Mouse (Mus musculus) heart, embryonic 14.5 days (tissue): Measurements from ENCODE around the gene Fgf9. TPM values are rescaled to one million over a fixed set of nuclear protein-coding genes. Genes with fewer than 3 reads are reported as not detected.
A peak's percentile ranks its signal among the peaks of the same experiment; 100 is the strongest.

Experiments
- ATAC-seq: fragments of 200-750 bp; cut with Nextera tagmentation; 2 replicates; pipeline ENCODE4 v1.8.0; 2017; ENCODE audit warnings: low read depth, moderate TSS enrichment; ENCODE audit not compliant: insufficient number of reproducible peaks, insufficient read depth, low FRiP score
- H3K27ac ChIP-seq, 2 experiments: fragments of 200-500 bp in 1 of 2; fragments of 300-500 bp in 1 of 2; sonication (generic) in 1 of 2; replicated peaks in 1 of 2; 2 replicates each; pipeline ENCODE4 v1.5.1; 2012 to 2014; ENCODE audit warnings: low read depth in 2 of 2, low read length in 2 of 2, control low read depth in 1 of 2, mild to moderate bottlenecking in 1 of 2, mixed read lengths in 1 of 2; ENCODE audit not compliant: control insufficient read depth in 1 of 2, insufficient read depth in 1 of 2
- H3K27me3 ChIP-seq: fragments of 300-500 bp; sonication (generic); 2 replicates; pipeline ENCODE4 v1.6.1; 2014; ENCODE audit warnings: mild to moderate bottlenecking, low read length, control low read depth; ENCODE audit not compliant: control insufficient read depth, insufficient read depth
- H3K36me3 ChIP-seq: fragments of 300-500 bp; sonication (generic); 2 replicates; pipeline ENCODE4 v1.6.1; 2014; ENCODE audit warnings: mild to moderate bottlenecking, control low read depth, low read length, mixed read lengths; ENCODE audit not compliant: control insufficient read depth, insufficient read depth
- H3K4me1 ChIP-seq, 2 experiments: fragments of 200-500 bp in 1 of 2; fragments of 300-500 bp in 1 of 2; sonication (generic) in 1 of 2; 2 replicates each; pipeline ENCODE4 v1.6.1; 2012 to 2014; ENCODE audit warnings: low read length in 2 of 2, control low read depth in 1 of 2, mixed read lengths in 1 of 2; ENCODE audit not compliant: control insufficient read depth in 2 of 2, insufficient read depth in 2 of 2
- H3K4me2 ChIP-seq: fragments of 300-500 bp; sonication (generic); 2 replicates; pipeline ENCODE4 v1.6.1; 2014; ENCODE audit warnings: mild to moderate bottlenecking, low read length
- H3K4me3 ChIP-seq, 2 experiments: fragments of 200-500 bp in 1 of 2; fragments of 300-500 bp in 1 of 2; sonication (generic) in 1 of 2; 2 replicates each; pipeline ENCODE4 v1.5.1; 2012 to 2014; ENCODE audit warnings: low read length in 2 of 2, mild to moderate bottlenecking in 2 of 2, control low read depth in 1 of 2, low read depth in 1 of 2, moderate library complexity in 1 of 2; ENCODE audit not compliant: control insufficient read depth in 1 of 2, insufficient read depth in 1 of 2
- H3K9ac ChIP-seq: fragments of 300-500 bp; sonication (generic); 2 replicates; pipeline ENCODE4 v1.6.1; 2014; ENCODE audit warnings: mild to moderate bottlenecking, low read length
- H3K9me3 ChIP-seq: fragments of 300-500 bp; sonication (generic); 2 replicates; pipeline ENCODE4 v1.6.1; 2016; ENCODE audit warnings: low read length, control low read depth; ENCODE audit not compliant: control insufficient read depth
- WGBS: fragments of 180-500 bp; shearing (Covaris S2); extraction: QIAGEN DNeasy Blood & Tissue Kit; methylation state at CpG from one replicate; pipeline ENCODE4 v1.1.7; 2014; 5-methylcytosine and 5-hydroxymethylcytosine counted together
- polyA plus RNA-seq: library from polyadenylated mRNA; unstranded; fragments of >200 nt; fragmentation: Nextera tagmentation; extraction: Ambion mirVana; gene quantifications from 2 replicates; pipeline ENCODE4 v1.2.1, GENCODE M21; 2014

The Fgf9 gene
- polyA plus RNA-seq, 1 experiment from 2014 or later, result 8.3 TPM

GRCm38 (mm10) chr14:58069927-58070326 is 420 bp upstream of the Fgf9 start:
- Histone ChIP-seq H3K36me3 (no peaks in the 10 kb centered on the region), H3K4me1 (peaks cover 0 to 13% of the 10 kb centered on the region in 2 experiments; a peak in 2 of 4 replicates), H3K27me3 (peaks cover 13% of the 10 kb centered on the region), H3K9ac (peak overlapping the region; percentile 87), H3K27ac (no peak overlapping the region; a peak in 1 of 4 replicates), H3K4me2 (peak overlapping the region; percentile 91), H3K9me3 (no peaks in the 10 kb centered on the region), H3K4me3 (peak overlapping the region; percentile 70 to 72; a peak in 3 of 4 replicates)
- ATAC-seq, result no peak
- 2% methylated on average over 6 of the region's 6 CpGs for WGBS

GRCm38 (mm10) chr14:58071120-58071641 is 834 bp downstream of the Fgf9 start:
- Histone ChIP-seq H3K27ac (peak overlapping the region; percentile 60 to 84), H3K9ac (peak overlapping the region; percentile 87), H3K4me1 (peaks cover 0 to 13% of the 10 kb centered on the region in 2 experiments; a peak in 2 of 4 replicates), H3K36me3 (no peaks in the 10 kb centered on the region), H3K27me3 (peaks cover 16% of the 10 kb centered on the region), H3K4me2 (peak overlapping the region; percentile 91), H3K4me3 (peak overlapping the region; percentile 70 to 72), H3K9me3 (no peaks in the 10 kb centered on the region)
- ATAC-seq, result no peak
- under 1% methylated on average over 31 of the region's 31 CpGs for WGBS

DNA sequence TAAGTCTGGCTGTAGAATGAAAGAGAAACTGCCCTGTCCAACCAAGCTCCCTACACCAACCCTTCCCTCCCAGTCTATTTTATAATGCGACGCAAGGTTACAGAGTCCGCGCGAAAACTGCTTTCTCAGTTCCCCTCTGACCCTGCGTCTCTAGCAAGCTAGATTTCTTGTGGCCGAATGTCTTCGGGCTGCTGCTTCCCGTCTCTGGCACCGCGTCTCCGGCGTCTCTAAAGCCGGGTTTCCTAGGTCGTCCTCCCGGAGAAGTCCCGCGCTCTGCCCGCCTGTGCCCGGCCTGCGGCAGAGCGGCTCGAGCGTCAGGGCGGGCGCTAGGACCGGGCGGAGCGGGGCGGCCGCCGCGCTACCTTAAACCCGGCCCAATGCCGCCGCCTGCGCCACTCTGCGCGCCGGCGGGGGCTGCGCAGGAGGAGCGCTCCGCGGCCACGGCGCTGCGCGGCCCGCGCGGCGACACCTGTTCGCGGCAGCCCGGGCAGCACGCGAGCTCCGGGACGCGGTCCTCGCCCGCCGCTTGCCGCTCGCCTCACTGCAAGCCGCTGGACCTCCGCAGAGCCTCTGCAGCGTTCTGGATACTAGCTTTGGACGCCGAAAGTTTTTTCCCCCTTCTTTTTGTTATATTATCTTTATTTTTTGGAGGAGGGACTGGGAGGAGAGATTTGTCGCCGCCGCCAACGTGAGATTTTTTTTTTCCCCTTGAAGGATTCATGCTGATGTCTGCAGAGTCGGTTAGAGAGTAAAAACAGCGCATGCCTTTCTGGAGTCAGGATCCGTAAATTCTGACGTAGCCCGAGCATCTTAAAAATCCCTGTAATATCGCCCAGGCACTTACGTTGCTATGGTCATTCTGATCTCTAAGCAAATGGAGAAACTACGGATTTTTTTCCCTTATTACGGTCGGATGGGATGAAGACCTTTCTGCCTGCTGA is 1.8 kb downstream of the Fgf9 start:
- H3K36me3 ChIP-seq, result no peaks in the 10 kb centered on the region
- peak; percentile 74 for ATAC-seq
- H3K4me3 ChIP-seq, result peak overlapping the region; percentile 70 to 72
- peak overlapping the region; percentile 60 to 84 for H3K27ac ChIP-seq
- H3K9me3 ChIP-seq, result no peaks in the 10 kb centered on the region
- H3K4me2 ChIP-seq, result peak overlapping the region; percentile 91
- H3K27me3 ChIP-seq, result peaks cover 24% of the 10 kb centered on the region
- H3K4me1 ChIP-seq, result peaks cover 0 to 16% of the 10 kb centered on the region in 2 experiments; a peak in 2 of 4 replicates
- WGBS, result under 1% methylated on average over 85 of the region's 85 CpGs
- peak overlapping the region; percentile 87 for H3K9ac ChIP-seq

- H3K27me3 ChIP-seq, result peaks cover 32% of the 10 kb centered on the region
- H3K27ac ChIP-seq, result peak overlapping the region; percentile 49 to 84
- H3K9ac ChIP-seq, result peak overlapping the region; percentile 87
- peak overlapping the region; percentile 91 for H3K4me2 ChIP-seq
- no peaks in the 10 kb centered on the region for H3K36me3 ChIP-seq
- H3K9me3 ChIP-seq, result no peaks in the 10 kb centered on the region
- H3K4me3 ChIP-seq, result peak overlapping the region; percentile 70 to 72
- peaks cover 0 to 16% of the 10 kb centered on the region in 2 experiments; a peak in 2 of 4 replicates for H3K4me1 ChIP-seq
- WGBS, result 1% methylated on average over 29 of the region's 29 CpGs
- ATAC-seq, result no peak
These were observed 2.6 kb downstream of the Fgf9 start for GRCm38 (mm10) chr14:58072771-58073501.

GRCm38 (mm10) chr14:58073936-58074335 is 3.6 kb downstream of the Fgf9 start:
- H3K9ac ChIP-seq, result peak overlapping the region; percentile 87
- H3K9me3 ChIP-seq, result no peaks in the 10 kb centered on the region
- H3K4me1 ChIP-seq, result peaks cover 0 to 16% of the 10 kb centered on the region in 2 experiments; a peak in 2 of 4 replicates
- WGBS, result 2% methylated on average over 20 of the region's 20 CpGs
- no peaks in the 10 kb centered on the region for H3K36me3 ChIP-seq
- peak overlapping the region; percentile 65 to 72 for H3K4me3 ChIP-seq
- no peak for ATAC-seq
- 0 out of 4 replicates have a peak overlapping the region, but pooled peaks have one; percentile 5 to 82 for H3K27ac ChIP-seq
- peaks cover 32% of the 10 kb centered on the region for H3K27me3 ChIP-seq
- H3K4me2 ChIP-seq, result peak overlapping the region; percentile 91

DNA sequence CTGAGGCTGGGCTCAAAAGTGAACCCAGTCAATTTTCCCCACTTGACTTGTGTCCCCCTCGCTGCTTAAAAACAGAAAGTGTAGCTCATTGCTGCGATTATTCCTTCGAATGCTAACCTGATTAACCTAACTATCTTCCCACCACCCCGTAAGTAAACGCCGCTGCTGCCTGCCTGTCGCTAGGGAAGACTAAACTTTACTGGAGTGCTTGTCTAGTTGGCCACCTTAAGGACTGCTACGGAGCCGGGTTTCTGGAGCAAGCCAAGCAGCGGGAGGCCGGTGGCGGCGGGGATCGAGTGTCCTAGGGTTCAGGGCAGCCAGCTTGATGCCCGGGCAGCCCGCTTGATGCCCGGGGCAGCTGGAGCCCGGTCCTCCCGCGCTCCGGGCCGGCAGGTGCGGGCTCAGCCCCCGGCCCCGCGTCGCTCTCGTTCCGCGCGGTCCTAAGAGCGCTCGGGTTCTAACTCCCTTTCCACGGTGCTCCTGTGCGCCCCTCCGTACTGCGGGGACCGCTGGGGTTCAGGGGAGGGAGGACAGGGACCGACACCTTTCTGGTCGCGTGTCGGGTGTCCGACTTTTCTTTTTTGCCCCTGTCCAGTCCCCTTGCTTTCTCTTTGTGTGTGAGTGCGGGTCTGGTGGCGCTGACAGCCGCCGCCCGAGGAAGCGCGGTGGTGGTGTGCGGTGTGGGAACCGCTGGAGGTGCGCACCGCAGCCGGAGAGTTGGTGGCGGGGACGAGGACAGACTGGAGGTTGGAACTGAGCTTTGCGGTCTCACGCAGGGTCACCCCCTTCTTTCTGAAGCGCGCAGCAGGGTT is 4.5 kb downstream of the Fgf9 start:
- Histone ChIP-seq H3K27ac (peak overlapping the region; percentile 60 to 82), H3K4me2 (peak overlapping the region; percentile 91), H3K4me3 (peak overlapping the region; percentile 65 to 72), H3K4me1 (peaks cover 2 to 19% of the 10 kb centered on the region in 2 experiments; a peak in 3 of 4 replicates), H3K36me3 (no peaks in the 10 kb centered on the region), H3K9ac (peak overlapping the region; percentile 87), H3K9me3 (no peaks in the 10 kb centered on the region), H3K27me3 (peaks cover 25% of the 10 kb centered on the region)
- under 1% methylated on average over 61 of the region's 61 CpGs for WGBS
- ATAC-seq, result no peak
